20 mouse cellular contexts compared by ENCODE assay signal in the genomic region with DNA sequence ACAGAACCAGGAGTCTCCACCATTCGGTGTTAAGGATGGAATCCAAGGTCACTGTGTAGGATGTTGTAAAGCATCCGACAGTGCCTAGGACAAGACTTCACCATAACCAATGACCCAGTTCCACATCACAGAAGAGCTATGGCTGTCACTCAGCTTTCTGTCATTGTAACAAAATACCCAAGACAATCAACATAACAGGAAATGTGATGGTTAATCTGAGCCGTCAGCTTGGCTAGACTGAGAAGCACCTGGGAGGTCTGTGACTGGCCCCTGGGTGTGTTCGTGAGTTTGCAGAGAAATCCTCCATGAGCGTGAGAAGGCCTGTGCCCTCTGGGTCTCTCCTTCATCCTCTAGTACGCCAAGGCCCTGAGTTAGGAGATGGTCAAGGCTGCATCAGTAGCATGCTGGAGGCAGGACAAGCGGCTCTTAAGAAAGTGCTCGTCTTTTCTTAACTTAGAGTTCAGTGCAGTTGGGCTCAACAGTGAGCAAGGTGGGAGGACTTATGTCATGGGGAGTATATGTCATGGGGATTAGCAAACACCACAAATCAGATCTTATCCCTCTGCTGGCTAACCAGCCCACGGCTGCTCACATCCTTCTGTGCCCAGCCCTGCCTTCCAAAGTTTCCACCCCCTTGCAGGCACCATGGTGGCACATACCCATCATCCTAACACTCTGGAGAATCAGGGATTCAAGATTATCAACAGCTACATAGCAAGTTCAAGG. TPM values are rescaled to one million over a fixed set of nuclear protein-coding genes. Genes with fewer than 3 reads are reported as not detected.
DNase-seq lines count a peak whose midpoint lies in the region; ATAC-seq and TF ChIP-seq lines count a peak whose summit lies in the region.
"Had no signal": no experiment of that assay in that cellular context is flagged by ENCODE, and none has a peak within 500 bp of the region (broad histone marks: within the 10 kb centered on the region; RNA-seq: fewer than 3 reads in every experiment).

No protein-coding gene starts in this region.

- H3K9ac ChIP-seq in heart, embryonic 16.5 days (ENCODE audit: low read length) = no peak overlapping the region
- no peak overlapping the region for H3K9ac ChIP-seq in lung, embryonic 16.5 days (ENCODE audit: low read length)
- no peak overlapping the region for H3K9ac ChIP-seq in CH12.LX (ENCODE audit: insufficient read depth, low read depth)
- H3K9ac ChIP-seq: embryonic facial prominence, embryonic 15.5 days; hindbrain, embryonic 15.5 days; midbrain, embryonic 12.5 days; neural tube, embryonic 12.5 days had no signal

- ATAC-seq in heart, embryonic 16.5 days (replicated peaks; ENCODE audit: extremely low read depth, insufficient read depth, low FRiP score) = no peak
- ATAC-seq in lung, embryonic 16.5 days (ENCODE audit: low read depth) = peak; percentile 72
- ATAC-seq: forebrain, embryonic 16.5 days had no signal

- H3K36me3 ChIP-seq in heart, embryonic 16.5 days (ENCODE audit: control insufficient read depth, insufficient read depth) = no peaks in the 10 kb centered on the region
- H3K36me3 ChIP-seq in lung, embryonic 16.5 days (ENCODE audit: control insufficient read depth, insufficient read depth, low read length) = no peaks in the 10 kb centered on the region
- no peaks in the 10 kb centered on the region for H3K36me3 ChIP-seq in CH12.LX (replicated peaks in 1 of 2; ENCODE audit: control insufficient read depth in 1 of 2, insufficient read depth in 1 of 2, low read length in 1 of 2)
- H3K36me3 ChIP-seq: embryonic facial prominence, embryonic 15.5 days; hindbrain, embryonic 15.5 days; midbrain, embryonic 12.5 days; neural tube, embryonic 12.5 days had no signal

- no peak overlapping the region for H3K4me2 ChIP-seq in heart, embryonic 16.5 days (ENCODE audit: low read depth, low read length)
- no peak overlapping the region for H3K4me2 ChIP-seq in lung, embryonic 16.5 days (ENCODE audit: low read depth, low read length)
- H3K4me2 ChIP-seq in CH12.LX (ENCODE audit: insufficient read depth, low read depth, poor library complexity, severe bottlenecking) = no peak overlapping the region
- H3K4me2 ChIP-seq: embryonic facial prominence, embryonic 15.5 days; hindbrain, embryonic 15.5 days; midbrain, embryonic 12.5 days; neural tube, embryonic 12.5 days had no signal

- no peak for DNase-seq in heart, postnatal 36 days
- DNase-seq in lung, postnatal 14 days = no peak
- peak; percentile 8 for DNase-seq in CH12.LX (ENCODE audit: extremely low read depth)
- DNase-seq in induced T-regulatory cell, adult 2 months (ENCODE audit: low read depth) = peak; percentile 62
- DNase-seq in spleen, adult 12 weeks (ENCODE audit: low spot score) = no peak
- DNase-seq: adrenal gland, postnatal 10 days; B cell, adult 2 months; cerebellum, adult 9-11 months; kidney, adult 8-10 months; kidney, postnatal 36 days; left cerebral cortex, postnatal 4 days; liver had no signal

- no peak for TF ChIP-seq CTCF in CH12.LX (conservative IDR thresholded peaks at IDR 0.05 in 1 of 2, IDR thresholded peaks at IDR 0.05 in 1 of 2; ENCODE audit: low read depth in 2 of 2, low read length in 2 of 2)

- H3K4me1 ChIP-seq in heart, embryonic 16.5 days (ENCODE audit: control insufficient read depth, insufficient read depth, low read length) = no peaks in the 10 kb centered on the region
- 0 out of 2 replicates have a peak, but pooled peaks cover 2% of the 10 kb centered on the region for H3K4me1 ChIP-seq in lung, embryonic 16.5 days (replicated peaks; ENCODE audit: control insufficient read depth, insufficient read depth, low read length)
- H3K4me1 ChIP-seq in CH12.LX (ENCODE audit: control insufficient read depth in 1 of 2, insufficient read depth in 2 of 2) = peaks cover 9 to 19% of the 10 kb centered on the region in 2 experiments; a peak in 3 of 4 replicates
- H3K4me1 ChIP-seq: neural tube, embryonic 12.5 days had no signal

- TF ChIP-seq EP300 in CH12.LX (IDR thresholded peaks at IDR 0.05; ENCODE audit: low read length) = no peak

- intact Hi-C loops in heart, postnatal 36 days (cut with DNase I) = no loop called here

- H3K4me3 ChIP-seq in heart, embryonic 16.5 days (ENCODE audit: low read length) = no peak overlapping the region
- no peak overlapping the region for H3K4me3 ChIP-seq in lung, embryonic 16.5 days (ENCODE audit: low read length)
- H3K4me3 ChIP-seq in CH12.LX (replicated peaks in 1 of 3; ENCODE audit: low read depth in 2 of 3, low read length in 2 of 3, poor library complexity in 1 of 3) = no peak overlapping the region
- H3K4me3 ChIP-seq: embryonic facial prominence, embryonic 15.5 days; hindbrain, embryonic 15.5 days; left cerebral cortex, adult 2 months; midbrain, embryonic 12.5 days; neural tube, embryonic 12.5 days had no signal

- TF ChIP-seq RAD21 in CH12.LX (IDR thresholded peaks at IDR 0.05; ENCODE audit: low read depth, low read length) = no peak

- dilution Hi-C loops in CH12.LX (cut with MboI; ENCODE audit: extremely low pct_ligation_motif_present, extremely low pct_unique_long_range_greater_than_20kb, low sequenced_read_pairs) = no loop called here

- peak overlapping the region; percentile 9; the same call in 1 of the 2 replicates for H3K27ac ChIP-seq in heart, embryonic 16.5 days (ENCODE audit: low read length)
- peak overlapping the region; percentile 85 for H3K27ac ChIP-seq in lung, embryonic 16.5 days (ENCODE audit: low read length)
- no peak overlapping the region for H3K27ac ChIP-seq in CH12.LX (ENCODE audit: insufficient read depth, low read depth)
- H3K27ac ChIP-seq: embryonic facial prominence, embryonic 15.5 days; hindbrain, embryonic 15.5 days; left cerebral cortex, adult 2 months; midbrain, embryonic 12.5 days; neural tube, embryonic 12.5 days had no signal

- in situ Hi-C loops in CH12.LX (cut with MboI; ENCODE audit: low pct_ligation_motif_present, low pct_unique_long_range_greater_than_20kb, low sequenced_read_pairs) = no loop called here

- H3K79me2 ChIP-seq in CH12.LX (replicated peaks; ENCODE audit: control insufficient read depth, extremely low read depth, insufficient read depth, poor library complexity, severe bottlenecking) = no peaks in the 10 kb centered on the region

- 69% methylated on average over 9 of the region's 9 CpGs for WGBS in heart, embryonic 16.5 days
- 67% methylated on average over 9 of the region's 9 CpGs for WGBS in lung, embryonic 16.5 days

- H3K9me3 ChIP-seq in heart, embryonic 16.5 days (replicated peaks; ENCODE audit: control insufficient read depth, low read length) = no peaks in the 10 kb centered on the region
- 0 out of 2 replicates have a peak, but pooled peaks cover 3% of the 10 kb centered on the region for H3K9me3 ChIP-seq in lung, embryonic 16.5 days (ENCODE audit: control insufficient read depth, low read length)
- H3K9me3 ChIP-seq in CH12.LX (replicated peaks; ENCODE audit: low read length) = no peaks in the 10 kb centered on the region
- H3K9me3 ChIP-seq: embryonic facial prominence, embryonic 15.5 days; hindbrain, embryonic 15.5 days; midbrain, embryonic 12.5 days; neural tube, embryonic 12.5 days had no signal

- H3K27me3 ChIP-seq in heart, embryonic 16.5 days (ENCODE audit: control insufficient read depth, insufficient read depth, low read length) = no peaks in the 10 kb centered on the region
- H3K27me3 ChIP-seq in lung, embryonic 16.5 days (ENCODE audit: control insufficient read depth, insufficient read depth, low read depth, low read length) = no peaks in the 10 kb centered on the region
- no peaks in the 10 kb centered on the region for H3K27me3 ChIP-seq in CH12.LX (replicated peaks)
- H3K27me3 ChIP-seq: embryonic facial prominence, embryonic 15.5 days; hindbrain, embryonic 15.5 days; midbrain, embryonic 12.5 days had no signal

- TF ChIP-seq POLR2A in CH12.LX (IDR thresholded peaks at IDR 0.05; ENCODE audit: low read depth, low read length) = no peak

TF ChIP-seq in CH12.LX, 34 proteins besides CTCF, POLR2A, EP300 and RAD21:
- TF ChIP-seq MAX (IDR thresholded peaks at IDR 0.05; ENCODE audit: low read length) = no peak
- no peak for TF ChIP-seq UBTF (IDR thresholded peaks at IDR 0.05; ENCODE audit: low read depth, low read length)
- TF ChIP-seq NELFE (IDR thresholded peaks at IDR 0.05; ENCODE audit: low read depth, low read length) = no peak
- TF ChIP-seq E2F4 (IDR thresholded peaks at IDR 0.05; ENCODE audit: insufficient replicate concordance, low read depth, low read length) = no peak
- TF ChIP-seq BHLHE40 (IDR thresholded peaks at IDR 0.05; ENCODE audit: low read depth, low read length) = no peak
- no peak for TF ChIP-seq MEF2A (IDR thresholded peaks at IDR 0.05; ENCODE audit: borderline replicate concordance, low read depth, low read length)
- no peak for TF ChIP-seq PAX5 (IDR thresholded peaks at IDR 0.05; ENCODE audit: low read length)
- no peak for TF ChIP-seq JUND (conservative IDR thresholded peaks at IDR 0.05; ENCODE audit: low read depth, low read length)
- TF ChIP-seq ELF1 (IDR thresholded peaks at IDR 0.05; ENCODE audit: low read depth, low read length) = no peak
- TF ChIP-seq HCFC1 (IDR thresholded peaks at IDR 0.05; ENCODE audit: low read depth, low read length) = no peak
- TF ChIP-seq MYC (IDR thresholded peaks at IDR 0.05; ENCODE audit: low read depth, low read length) = no peak
- no peak for TF ChIP-seq CHD1 (IDR thresholded peaks at IDR 0.05; ENCODE audit: low read depth, low read length)
- no peak for TF ChIP-seq POLR2AphosphoS2 (IDR thresholded peaks at IDR 0.05; ENCODE audit: low read depth, low read length)
- no peak for TF ChIP-seq KAT2A (IDR thresholded peaks at IDR 0.05; ENCODE audit: insufficient replicate concordance, low read length)

RNA-seq across cellular contexts. Expression of gene Adgre5, which starts 57.9 kb away (rescaled TPM):
- 39.5 and 41.9 TPM in 2 replicates for polyA plus RNA-seq in heart, embryonic 16.5 days (2015; fragmentation: Nextera tagmentation; extraction: Ambion mirVana)
- total RNA-seq in heart, postnatal 36 days (2021) = 10 to 100 TPM; 39.5 to 52.7 TPM
- 77.6 and 78.2 TPM in 2 replicates for polyA plus RNA-seq in lung, embryonic 16.5 days (2015; fragmentation: Nextera tagmentation; extraction: Ambion mirVana)
- 23.6 and 27.4 TPM in 2 replicates for total RNA-seq in CH12.LX (2012; rRNA removed)
- 0.54 and 0.66 TPM in 2 replicates for total RNA-seq in CH12.LX (2014; rRNA removed)
- polyA plus RNA-seq in CH12.LX (2012; ENCODE audit: insufficient read length, low read depth) = 3.7 and 5.9 TPM in 2 replicates

Comparison
In these comparisons a context has a peak if more than half of its experiments do, and no peak if none do; other contexts are left out.
1. DNase-seq: peak in CH12.LX (single experiment) and induced T-regulatory cell, adult 2 months (single experiment); none in heart, postnatal 36 days (0 of 2), lung, postnatal 14 days (single experiment) and spleen, adult 12 weeks (single experiment).